Mouse (Mus musculus): ENCODE data around the gene Orai1. TPM values are rescaled to one million over a fixed set of nuclear protein-coding genes. Genes with fewer than 3 reads are reported as not detected.
"Not testable (repeated sequence)": the region's sequence is repeated elsewhere in the genome, so short reads cannot be mapped to it uniquely, and the experiment has no call there.

Gene Orai1
- polyA plus RNA-seq, 1 experiment from 2014 or later, result 9.6 TPM

DNA sequence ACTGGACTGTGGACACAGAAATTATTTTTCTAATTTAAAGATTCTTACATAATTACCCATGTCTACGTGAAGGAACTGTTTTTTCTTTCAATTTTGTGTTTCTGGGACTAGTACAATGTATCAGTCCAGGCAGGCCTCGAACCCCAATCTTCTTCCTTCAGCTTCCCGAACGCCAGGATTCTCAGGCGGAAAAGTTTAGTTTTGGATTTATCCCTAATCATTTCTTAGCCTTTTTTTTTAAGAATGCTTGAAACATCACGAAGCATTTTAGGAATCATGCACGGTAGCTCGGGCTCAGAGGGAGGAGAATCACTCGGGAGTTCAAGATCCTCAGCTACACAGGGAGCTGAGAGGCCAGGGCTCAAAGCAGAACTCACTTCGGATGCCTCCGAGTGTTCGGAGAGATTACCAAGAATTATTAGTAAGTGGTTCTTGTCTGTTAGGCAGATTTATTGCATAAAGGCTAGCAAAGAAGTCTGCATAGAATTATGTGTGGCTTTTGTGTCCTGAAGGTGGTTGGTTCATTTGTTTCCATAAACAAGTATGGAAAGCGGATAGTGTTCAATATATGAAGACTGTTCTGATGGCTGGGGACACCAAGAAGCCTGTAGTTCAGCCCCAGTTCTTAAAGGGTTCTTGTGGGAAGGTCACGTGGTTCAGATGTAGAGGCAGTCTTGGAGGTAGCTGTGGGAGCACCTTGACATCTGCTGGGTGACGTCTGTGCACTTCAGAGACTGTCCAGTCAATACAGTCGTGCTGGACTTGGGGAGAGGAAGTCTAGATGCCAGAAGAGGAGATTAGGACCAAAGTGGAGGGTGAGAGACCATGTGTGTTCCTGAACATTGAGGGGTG, 43.6 kb downstream of the Orai1 start:
- no peak overlapping the region; the same call in 1 of the 2 replicates for H3K9ac ChIP-seq (replicated peaks; ENCODE audit: low read length)
- 43% methylated on average over 16 of the region's 16 CpGs for WGBS

DNA sequence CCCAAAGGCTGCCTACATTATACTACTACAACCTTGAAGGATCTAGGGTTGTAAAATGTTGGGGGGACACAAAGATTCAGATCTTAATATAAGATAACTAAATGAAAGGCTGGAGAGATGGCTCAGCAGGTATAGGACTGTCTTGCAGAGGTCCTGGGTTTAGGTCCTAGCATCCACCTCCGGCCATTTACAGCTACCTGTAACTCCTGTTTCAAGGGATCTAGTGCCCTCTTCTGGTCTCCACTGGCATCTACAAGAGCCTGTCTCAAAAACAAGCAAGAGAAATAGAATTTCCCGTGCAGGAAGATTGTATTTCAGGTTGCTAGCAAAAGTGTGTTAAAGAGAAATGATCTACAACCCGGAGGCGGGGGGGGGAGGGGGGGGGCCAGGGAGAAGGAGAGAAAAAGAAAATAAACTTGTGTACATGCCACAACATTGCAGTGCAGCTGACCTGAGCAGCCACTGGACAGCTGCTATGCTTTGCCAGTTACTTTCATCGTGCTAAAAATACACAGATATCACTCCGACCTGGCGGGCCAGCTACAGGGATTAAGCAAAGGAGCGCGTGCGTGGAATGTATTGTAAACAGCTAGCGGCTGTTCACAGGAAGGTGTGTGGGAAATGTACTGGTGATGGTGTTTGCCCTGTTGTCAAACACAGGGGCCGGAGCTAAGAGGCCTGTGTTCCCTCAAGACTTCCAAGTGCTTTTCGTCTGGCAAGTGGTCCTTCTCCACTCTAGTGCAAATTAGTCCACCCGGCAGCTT, 45.1 kb downstream of the Orai1 start:
- 20% methylated on average over 14 of the region's 14 CpGs for WGBS
- Histone ChIP-seq H3K27ac (replicated peaks; ENCODE audit: low read depth, low read length) (0 out of 2 replicates have a peak overlapping the region, but pooled peaks have one; percentile 28), H3K27me3 (ENCODE audit: control insufficient read depth, insufficient read depth, low read length) (no peaks in the 10 kb centered on the region), H3K9ac (replicated peaks; ENCODE audit: low read length) (0 out of 2 replicates have a peak overlapping the region, but pooled peaks have one; percentile 13), H3K4me3 (ENCODE audit: low read depth, low read length) (no peak overlapping the region), H3K36me3 (replicated peaks; ENCODE audit: control insufficient read depth, insufficient read depth, low read depth, low read length) (no peaks in the 10 kb centered on the region), H3K4me1 (ENCODE audit: control insufficient read depth, insufficient read depth, low read length) (no peaks in the 10 kb centered on the region), H3K4me2 (ENCODE audit: low read depth, low read length) (no peak overlapping the region), H3K9me3 (replicated peaks; ENCODE audit: control insufficient read depth, low read length) (no peaks in the 10 kb centered on the region)
- no peak for ATAC-seq (replicated peaks; ENCODE audit: insufficient number of reproducible peaks, low FRiP score, low TSS enrichment, low read depth)
- DNase-seq (ENCODE audit: low spot score), result peak; percentile 69

More for the DNA sequence above, 43.6 kb downstream of the Orai1 start:
- ATAC-seq (replicated peaks; ENCODE audit: insufficient number of reproducible peaks, low FRiP score, low TSS enrichment, low read depth) (no peak), DNase-seq (ENCODE audit: low spot score) (no peak)
- Histone ChIP-seq H3K9me3 (replicated peaks; ENCODE audit: control insufficient read depth, low read length) (no peaks in the 10 kb centered on the region), H3K36me3 (replicated peaks; ENCODE audit: control insufficient read depth, insufficient read depth, low read depth, low read length) (no peaks in the 10 kb centered on the region), H3K27me3 (ENCODE audit: control insufficient read depth, insufficient read depth, low read length) (no peaks in the 10 kb centered on the region), H3K4me1 (ENCODE audit: control insufficient read depth, insufficient read depth, low read length) (no peaks in the 10 kb centered on the region), H3K4me2 (ENCODE audit: low read depth, low read length) (peak overlapping the region; percentile 27), H3K27ac (replicated peaks; ENCODE audit: low read depth, low read length) (no peak overlapping the region), H3K4me3 (ENCODE audit: low read depth, low read length) (peak overlapping the region; percentile 23)

DNA sequence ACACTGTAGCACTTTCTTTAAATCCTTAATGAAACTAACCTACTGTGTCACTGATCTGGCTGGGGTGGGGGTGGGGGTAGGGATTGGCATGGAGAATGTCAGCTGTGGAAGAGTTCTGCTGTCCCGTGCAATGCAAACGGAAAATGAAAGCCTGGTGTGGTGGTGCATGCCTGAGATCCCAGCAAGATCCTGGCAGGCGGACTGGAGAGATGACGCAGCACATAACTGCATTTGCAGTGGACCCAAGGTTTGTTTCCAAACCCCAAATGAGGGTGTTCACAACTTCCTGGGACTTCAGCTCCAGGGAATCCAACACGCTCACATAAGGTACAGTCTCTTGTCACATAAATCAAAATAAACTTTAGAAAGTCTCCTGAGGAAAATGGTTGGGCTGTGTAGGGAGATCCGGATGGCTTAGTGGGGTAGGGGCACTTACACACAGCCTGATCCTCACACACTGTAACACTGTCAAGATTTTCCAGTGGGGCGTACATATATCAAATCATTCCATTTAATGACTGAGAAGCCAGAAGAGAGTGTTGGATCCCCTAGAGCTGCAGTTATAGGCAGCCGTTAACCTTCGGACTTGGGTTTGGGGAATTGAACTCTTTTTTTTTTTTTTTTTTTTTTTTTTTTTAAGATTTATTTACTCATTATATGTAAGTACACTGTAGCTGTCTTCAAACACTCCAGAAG, 46.0 kb downstream of the Orai1 start:
- DNase-seq (ENCODE audit: low spot score) (no peak), ATAC-seq (replicated peaks; ENCODE audit: insufficient number of reproducible peaks, low FRiP score, low TSS enrichment, low read depth) (no peak)
- 60% methylated on average over 9 of the region's 9 CpGs for WGBS
- Histone ChIP-seq H3K4me2 (ENCODE audit: low read depth, low read length) (no peak overlapping the region), H3K4me1 (ENCODE audit: control insufficient read depth, insufficient read depth, low read length) (no peaks in the 10 kb centered on the region), H3K36me3 (replicated peaks; ENCODE audit: control insufficient read depth, insufficient read depth, low read depth, low read length) (no peaks in the 10 kb centered on the region), H3K9me3 (replicated peaks; ENCODE audit: control insufficient read depth, low read length) (no peaks in the 10 kb centered on the region), H3K4me3 (ENCODE audit: low read depth, low read length) (no peak overlapping the region), H3K9ac (replicated peaks; ENCODE audit: low read length) (no peak overlapping the region), H3K27ac (replicated peaks; ENCODE audit: low read depth, low read length) (no peak overlapping the region), H3K27me3 (ENCODE audit: control insufficient read depth, insufficient read depth, low read length) (no peaks in the 10 kb centered on the region)

DNA sequence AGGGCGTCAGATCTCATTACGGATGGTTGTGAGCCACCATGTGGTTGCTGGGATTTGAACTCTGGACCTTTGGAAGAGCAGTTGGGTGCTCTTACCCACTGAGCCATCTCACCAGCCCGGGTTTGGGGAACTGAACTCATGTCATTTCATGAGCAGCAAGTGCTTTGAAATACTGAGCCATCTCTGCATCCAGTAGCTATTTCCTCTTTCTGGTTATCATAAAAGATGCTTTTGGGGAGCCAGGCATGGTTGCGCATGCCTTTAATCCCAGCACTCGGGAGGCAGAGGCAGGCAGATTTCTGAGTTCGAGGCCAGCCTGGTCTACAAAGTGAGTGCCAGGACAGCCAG, 46.5 kb downstream of the Orai1 start:
- H3K27me3 ChIP-seq (ENCODE audit: control insufficient read depth, insufficient read depth, low read length); H3K27ac ChIP-seq (replicated peaks; ENCODE audit: low read depth, low read length); ATAC-seq (replicated peaks; ENCODE audit: insufficient number of reproducible peaks, low FRiP score, low TSS enrichment, low read depth); H3K4me2 ChIP-seq (ENCODE audit: low read depth, low read length); H3K9me3 ChIP-seq (replicated peaks; ENCODE audit: control insufficient read depth, low read length); H3K36me3 ChIP-seq (replicated peaks; ENCODE audit: control insufficient read depth, insufficient read depth, low read depth, low read length); H3K4me1 ChIP-seq (ENCODE audit: control insufficient read depth, insufficient read depth, low read length); H3K4me3 ChIP-seq (ENCODE audit: low read depth, low read length); H3K9ac ChIP-seq (replicated peaks; ENCODE audit: low read length); DNase-seq (ENCODE audit: low spot score): not testable (repeated sequence)
- WGBS, result 77% methylated on average over 6 of the region's 6 CpGs

DNA sequence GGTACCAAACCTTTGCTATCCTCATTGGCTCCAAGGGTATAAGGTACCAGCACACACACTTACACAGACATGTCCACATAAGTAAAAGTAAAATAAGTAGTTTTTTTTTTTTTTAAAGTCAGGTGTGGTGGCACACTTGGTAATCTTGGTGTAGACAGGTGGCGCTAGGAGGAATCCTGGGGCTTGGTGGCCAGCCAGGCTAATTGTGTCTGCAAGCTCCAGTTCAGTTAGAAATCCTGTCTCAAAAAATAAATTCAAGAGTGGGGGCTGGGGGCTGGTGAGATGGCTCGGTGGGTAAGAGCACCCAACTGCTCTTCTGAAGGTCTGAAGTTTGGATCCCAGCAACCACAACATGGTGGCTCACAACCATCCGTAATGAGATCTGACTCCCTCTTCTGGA, 48.3 kb downstream of the Orai1 start:
- 89% methylated on average over 3 of the region's 3 CpGs for WGBS
- Histone ChIP-seq H3K36me3 (replicated peaks; ENCODE audit: control insufficient read depth, insufficient read depth, low read depth, low read length) (no peaks in the 10 kb centered on the region), H3K9ac (replicated peaks; ENCODE audit: low read length) (no peak overlapping the region), H3K4me3 (ENCODE audit: low read depth, low read length) (no peak overlapping the region), H3K4me2 (ENCODE audit: low read depth, low read length) (no peak overlapping the region), H3K27me3 (ENCODE audit: control insufficient read depth, insufficient read depth, low read length) (no peaks in the 10 kb centered on the region), H3K9me3 (replicated peaks; ENCODE audit: control insufficient read depth, low read length) (no peaks in the 10 kb centered on the region), H3K4me1 (ENCODE audit: control insufficient read depth, insufficient read depth, low read length) (no peaks in the 10 kb centered on the region), H3K27ac (replicated peaks; ENCODE audit: low read depth, low read length) (no peak overlapping the region)
- DNase-seq (ENCODE audit: low spot score), result no peak
- ATAC-seq (replicated peaks; ENCODE audit: insufficient number of reproducible peaks, low FRiP score, low TSS enrichment, low read depth), result no peak

DNA sequence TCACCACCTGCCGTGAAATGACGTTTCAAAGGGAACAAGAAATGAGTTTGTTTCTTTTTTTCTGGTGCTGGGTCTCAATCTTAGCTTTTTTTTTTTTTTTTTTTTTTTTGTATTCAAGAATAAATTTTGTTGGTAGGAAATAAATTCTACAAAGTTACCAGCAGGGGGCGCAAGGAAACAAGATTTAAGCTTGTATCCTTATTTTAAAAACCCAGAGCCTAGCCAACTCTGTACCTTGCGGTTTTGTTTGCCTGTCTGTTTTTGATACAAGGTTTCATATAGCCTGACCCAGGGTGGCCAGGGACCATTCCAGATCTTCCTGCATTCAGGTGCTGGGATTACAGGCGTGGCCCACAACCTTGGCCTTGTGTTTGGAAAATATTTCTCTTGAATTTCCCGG, 49.3 kb downstream of the Orai1 start:
- Histone ChIP-seq H3K27ac (replicated peaks; ENCODE audit: low read depth, low read length) (no peak overlapping the region), H3K9ac (replicated peaks; ENCODE audit: low read length) (no peak overlapping the region), H3K36me3 (replicated peaks; ENCODE audit: control insufficient read depth, insufficient read depth, low read depth, low read length) (no peaks in the 10 kb centered on the region), H3K9me3 (replicated peaks; ENCODE audit: control insufficient read depth, low read length) (no peaks in the 10 kb centered on the region), H3K4me3 (ENCODE audit: low read depth, low read length) (no peak overlapping the region), H3K4me2 (ENCODE audit: low read depth, low read length) (no peak overlapping the region), H3K4me1 (ENCODE audit: control insufficient read depth, insufficient read depth, low read length) (no peaks in the 10 kb centered on the region), H3K27me3 (ENCODE audit: control insufficient read depth, insufficient read depth, low read length) (no peaks in the 10 kb centered on the region)
- WGBS, result 30% methylated on average over 6 of the region's 6 CpGs
- peak; percentile 93 for DNase-seq (ENCODE audit: low spot score)
- no peak; the same call in 1 of the 2 replicates for ATAC-seq (replicated peaks; ENCODE audit: insufficient number of reproducible peaks, low FRiP score, low TSS enrichment, low read depth)

DNA sequence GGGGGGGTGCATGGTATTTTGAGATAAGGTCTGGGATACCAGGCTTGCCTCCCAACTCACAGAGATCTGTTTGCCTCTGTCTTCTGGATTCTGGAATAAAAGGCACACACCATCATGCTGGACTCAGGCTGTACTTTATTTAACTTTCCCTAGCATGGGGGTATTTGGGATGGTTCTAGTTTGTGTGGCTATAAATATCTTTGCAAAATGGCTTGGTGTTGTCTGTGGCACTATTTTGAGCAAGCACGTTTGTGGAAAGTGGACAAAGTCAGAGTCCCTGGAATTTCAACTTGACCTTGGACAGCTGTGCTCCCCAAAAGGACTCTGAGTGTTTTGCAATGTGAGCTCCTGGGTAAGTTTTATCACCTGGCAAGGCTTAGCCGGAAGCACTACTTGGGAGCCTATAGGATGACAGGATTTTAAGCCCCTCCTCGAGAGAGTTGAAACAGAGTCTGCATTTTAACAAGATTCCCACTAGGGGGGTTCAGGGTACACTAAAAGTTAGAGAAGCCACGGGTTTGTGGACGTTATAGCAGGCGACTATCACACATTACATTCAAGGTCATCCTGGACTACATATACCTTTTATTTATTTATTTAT, 52.6 kb downstream of the Orai1 start:
- H3K9me3 ChIP-seq (replicated peaks; ENCODE audit: control insufficient read depth, low read length), result no peaks in the 10 kb centered on the region
- ATAC-seq (replicated peaks; ENCODE audit: insufficient number of reproducible peaks, low FRiP score, low TSS enrichment, low read depth), result no peak
- H3K27me3 ChIP-seq (ENCODE audit: control insufficient read depth, insufficient read depth, low read length), result no peaks in the 10 kb centered on the region
- H3K9ac ChIP-seq (replicated peaks; ENCODE audit: low read length), result no peak overlapping the region
- WGBS, result 24% methylated on average over 6 of the region's 6 CpGs
- H3K27ac ChIP-seq (replicated peaks; ENCODE audit: low read depth, low read length), result no peak overlapping the region
- H3K4me1 ChIP-seq (ENCODE audit: control insufficient read depth, insufficient read depth, low read length), result no peaks in the 10 kb centered on the region
- H3K4me2 ChIP-seq (ENCODE audit: low read depth, low read length), result no peak overlapping the region
- DNase-seq (ENCODE audit: low spot score), result peak; percentile 74
- no peak overlapping the region for H3K4me3 ChIP-seq (ENCODE audit: low read depth, low read length)
- H3K36me3 ChIP-seq (replicated peaks; ENCODE audit: control insufficient read depth, insufficient read depth, low read depth, low read length), result no peaks in the 10 kb centered on the region
